Mouse (Mus musculus): Measurements from ENCODE around the gene Nmnat3. TPM values are rescaled to one million over a fixed set of nuclear protein-coding genes. Genes with fewer than 3 reads are reported as not detected.

Gene Nmnat3
- polyA plus RNA-seq, 1 experiment from 2014 or later, result 10.2 TPM

DNA sequence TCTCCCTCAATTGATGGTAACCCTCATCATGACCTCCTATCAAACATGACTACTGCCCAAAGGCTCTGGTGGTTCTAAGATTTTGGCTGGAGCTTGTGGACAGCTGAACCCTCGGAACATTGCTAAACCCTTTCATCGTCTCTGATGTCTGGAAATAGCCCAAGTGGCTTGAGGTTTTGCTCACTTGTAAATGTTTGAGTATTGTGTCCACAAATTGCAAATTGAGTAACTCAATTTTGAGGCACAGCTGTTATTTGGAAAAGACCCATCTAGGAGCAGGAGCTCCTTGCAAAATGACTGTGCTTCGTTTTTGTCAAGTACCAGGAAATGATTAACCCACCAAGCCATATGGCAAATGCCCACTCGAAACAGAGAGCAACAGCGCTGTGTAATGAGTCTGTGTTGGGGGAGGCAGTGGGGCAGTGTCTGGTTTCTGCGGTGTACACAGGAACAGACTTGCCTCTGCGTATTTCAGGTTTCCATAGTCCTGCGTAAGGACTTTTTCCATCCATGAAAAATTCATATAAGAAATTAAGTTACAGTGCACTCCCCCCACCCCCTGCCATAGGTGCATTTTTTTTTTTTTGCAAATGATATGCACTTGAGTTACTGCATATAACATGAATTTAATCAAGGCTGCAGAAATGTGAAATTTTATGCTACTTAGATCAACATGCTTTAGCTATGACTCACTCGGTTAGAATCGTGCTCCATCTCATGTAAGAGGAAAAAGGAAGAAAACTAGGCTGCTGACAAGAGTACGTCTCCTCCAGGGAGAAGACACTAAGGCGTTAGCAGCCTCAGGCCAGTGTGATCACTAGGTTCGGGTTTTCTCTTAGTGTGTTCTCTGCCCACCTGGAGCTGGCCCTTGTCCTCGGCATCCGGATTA is 50.9 kb downstream of the Nmnat3 start:
- Histone ChIP-seq H3K4me3 (no peak overlapping the region), H3K4me1 (replicated peaks) (0 out of 2 replicates have a peak, but pooled peaks cover 4% of the 10 kb centered on the region), H3K4me2 (no peak overlapping the region), H3K9me3 (replicated peaks) (no peaks in the 10 kb centered on the region), H3K36me3 (no peaks in the 10 kb centered on the region), H3K9ac (no peak overlapping the region), H3K27me3 (no peaks in the 10 kb centered on the region), H3K27ac (no peak overlapping the region)
- 72% methylated on average over 15 of the region's 15 CpGs for WGBS
- no peak for ATAC-seq (replicated peaks; ENCODE audit: insufficient number of reproducible peaks, insufficient read depth, low FRiP score, low read depth)

DNA sequence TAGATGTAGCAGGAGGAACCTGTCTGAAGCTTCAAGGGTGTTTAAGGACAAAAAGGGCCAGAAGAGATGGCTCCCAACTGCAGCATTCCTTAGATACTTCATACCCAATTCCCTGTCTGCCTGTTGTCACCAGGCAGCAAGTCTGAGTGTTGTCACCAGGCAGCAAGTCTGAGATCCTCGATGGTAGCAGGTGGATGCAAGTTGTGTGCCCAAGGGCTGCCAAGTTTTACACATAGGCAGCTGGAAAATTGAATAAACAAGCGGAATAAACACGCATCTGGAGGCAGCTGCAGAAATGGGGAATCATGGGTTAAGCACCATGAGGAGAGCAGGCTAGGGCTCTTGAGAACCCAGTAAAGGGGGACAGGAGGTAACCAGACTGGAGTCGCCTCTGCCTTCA is 52.7 kb downstream of the Nmnat3 start:
- no peak for ATAC-seq (replicated peaks; ENCODE audit: insufficient number of reproducible peaks, insufficient read depth, low FRiP score, low read depth)
- no peak overlapping the region for H3K4me2 ChIP-seq
- no peaks in the 10 kb centered on the region for H3K27me3 ChIP-seq
- no peak overlapping the region for H3K27ac ChIP-seq
- H3K36me3 ChIP-seq, result no peaks in the 10 kb centered on the region
- 0 out of 2 replicates have a peak, but pooled peaks cover 4% of the 10 kb centered on the region for H3K4me1 ChIP-seq (replicated peaks)
- H3K4me3 ChIP-seq, result no peak overlapping the region
- 59% methylated on average over 4 of the region's 4 CpGs for WGBS
- no peaks in the 10 kb centered on the region for H3K9me3 ChIP-seq (replicated peaks)
- H3K9ac ChIP-seq, result no peak overlapping the region

GRCm38 (mm10) chr9:98340427-98340826 is 53.2 kb downstream of the Nmnat3 start:
- Histone ChIP-seq H3K4me2 (no peak overlapping the region), H3K27me3 (no peaks in the 10 kb centered on the region), H3K4me1 (replicated peaks) (0 out of 2 replicates have a peak, but pooled peaks cover 4% of the 10 kb centered on the region), H3K36me3 (no peaks in the 10 kb centered on the region), H3K9me3 (replicated peaks) (no peaks in the 10 kb centered on the region), H3K9ac (no peak overlapping the region), H3K27ac (no peak overlapping the region), H3K4me3 (no peak overlapping the region)
- 66% methylated on average over 4 of the region's 4 CpGs for WGBS
- 0 out of 2 replicates have a peak, but pooled peaks have one; percentile 10 for ATAC-seq (replicated peaks; ENCODE audit: insufficient number of reproducible peaks, insufficient read depth, low FRiP score, low read depth)

- H3K36me3 ChIP-seq, result no peaks in the 10 kb centered on the region
- no peak overlapping the region for H3K27ac ChIP-seq
- no peaks in the 10 kb centered on the region for H3K9me3 ChIP-seq (replicated peaks)
- ATAC-seq (replicated peaks; ENCODE audit: insufficient number of reproducible peaks, insufficient read depth, low FRiP score, low read depth), result no peak
- WGBS, result 78% methylated on average over 1 of the region's 1 CpGs
- no peak overlapping the region for H3K4me2 ChIP-seq
- no peaks in the 10 kb centered on the region for H3K4me1 ChIP-seq (replicated peaks)
- no peak overlapping the region for H3K4me3 ChIP-seq
- no peak overlapping the region for H3K9ac ChIP-seq
- H3K27me3 ChIP-seq, result no peaks in the 10 kb centered on the region; the same call in 1 of the 2 replicates
Measured at GRCm38 (mm10) chr9:98345840-98346239, 58.6 kb downstream of the Nmnat3 start.

DNA sequence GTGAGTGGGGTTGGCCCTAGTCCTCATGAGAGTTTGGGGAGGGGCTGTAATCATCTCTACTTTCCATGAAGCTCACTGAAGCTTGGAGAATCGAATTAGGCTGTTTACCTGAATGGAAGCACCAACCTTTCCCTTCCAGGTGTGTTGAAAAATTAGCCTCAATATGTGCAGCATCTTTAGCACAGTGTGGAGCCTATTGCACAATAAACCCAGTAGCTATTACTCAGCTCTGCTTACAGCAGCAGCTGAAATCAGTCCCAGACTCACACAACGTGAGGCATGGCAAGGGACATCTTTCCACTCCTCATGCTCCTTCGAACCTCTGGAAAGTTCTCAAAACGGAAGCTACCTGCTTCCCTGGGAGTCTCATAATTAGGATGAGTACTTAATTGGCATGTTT is 59.0 kb downstream of the Nmnat3 start:
- no peaks in the 10 kb centered on the region for H3K36me3 ChIP-seq
- no peak overlapping the region for H3K4me3 ChIP-seq
- no peaks in the 10 kb centered on the region for H3K4me1 ChIP-seq (replicated peaks)
- H3K9me3 ChIP-seq (replicated peaks), result no peaks in the 10 kb centered on the region
- H3K27me3 ChIP-seq, result no peaks in the 10 kb centered on the region; the same call in 1 of the 2 replicates
- no peak for ATAC-seq (replicated peaks; ENCODE audit: insufficient number of reproducible peaks, insufficient read depth, low FRiP score, low read depth)
- H3K27ac ChIP-seq, result no peak overlapping the region
- H3K4me2 ChIP-seq, result no peak overlapping the region
- no peak overlapping the region for H3K9ac ChIP-seq
- WGBS, result 78% methylated on average over 4 of the region's 4 CpGs

GRCm38 (mm10) chr9:98347021-98347420 is 59.8 kb downstream of the Nmnat3 start:
- H3K4me1 ChIP-seq (replicated peaks), result no peaks in the 10 kb centered on the region
- H3K27me3 ChIP-seq, result no peaks in the 10 kb centered on the region; the same call in 1 of the 2 replicates
- H3K27ac ChIP-seq, result no peak overlapping the region
- no peaks in the 10 kb centered on the region for H3K36me3 ChIP-seq
- H3K9ac ChIP-seq, result no peak overlapping the region
- no peaks in the 10 kb centered on the region for H3K9me3 ChIP-seq (replicated peaks)
- WGBS, result 78% methylated on average over 3 of the region's 3 CpGs
- no peak for ATAC-seq (replicated peaks; ENCODE audit: insufficient number of reproducible peaks, insufficient read depth, low FRiP score, low read depth)
- no peak overlapping the region for H3K4me2 ChIP-seq
- no peak overlapping the region for H3K4me3 ChIP-seq

GRCm38 (mm10) chr9:98350318-98351144 is 63.3 kb downstream of the Nmnat3 start:
- Histone ChIP-seq H3K4me2 (no peak overlapping the region), H3K9me3 (replicated peaks) (no peaks in the 10 kb centered on the region), H3K27ac (no peak overlapping the region), H3K4me1 (replicated peaks) (0 out of 2 replicates have a peak, but pooled peaks cover 4% of the 10 kb centered on the region), H3K9ac (no peak overlapping the region), H3K27me3 (no peaks in the 10 kb centered on the region; the same call in 1 of the 2 replicates), H3K36me3 (no peaks in the 10 kb centered on the region), H3K4me3 (no peak overlapping the region)
- WGBS, result 24% methylated on average over 4 of the region's 4 CpGs
- no peak for ATAC-seq (replicated peaks; ENCODE audit: insufficient number of reproducible peaks, insufficient read depth, low FRiP score, low read depth)

DNA sequence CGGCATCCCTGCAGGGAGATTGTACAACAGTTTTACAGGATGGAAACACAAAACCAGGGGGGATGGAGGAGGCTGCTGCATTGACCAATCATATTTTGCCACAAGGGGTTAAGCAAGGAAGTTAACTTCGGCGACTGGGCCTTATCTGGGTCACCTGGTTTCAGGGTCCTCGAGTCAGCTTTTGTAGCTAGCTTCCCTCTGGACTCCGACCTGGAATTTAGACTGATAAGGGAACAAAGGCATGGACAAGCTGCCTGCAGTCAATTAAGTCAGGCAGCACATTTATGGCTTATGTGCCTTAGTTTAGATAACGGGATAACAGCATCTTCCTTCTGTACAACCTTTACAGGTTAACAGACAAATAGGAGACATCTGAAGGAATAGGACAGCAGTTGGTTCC is 65.1 kb downstream of the Nmnat3 start:
- no peak overlapping the region for H3K4me2 ChIP-seq
- no peak overlapping the region for H3K27ac ChIP-seq
- H3K9ac ChIP-seq, result no peak overlapping the region
- 47% methylated on average over 6 of the region's 6 CpGs for WGBS
- 0 out of 2 replicates have a peak, but pooled peaks cover 4% of the 10 kb centered on the region for H3K4me1 ChIP-seq (replicated peaks)
- no peaks in the 10 kb centered on the region; the same call in 1 of the 2 replicates for H3K27me3 ChIP-seq
- no peaks in the 10 kb centered on the region for H3K9me3 ChIP-seq (replicated peaks)
- no peak for ATAC-seq (replicated peaks; ENCODE audit: insufficient number of reproducible peaks, insufficient read depth, low FRiP score, low read depth)
- no peaks in the 10 kb centered on the region for H3K36me3 ChIP-seq
- no peak overlapping the region for H3K4me3 ChIP-seq

DNA sequence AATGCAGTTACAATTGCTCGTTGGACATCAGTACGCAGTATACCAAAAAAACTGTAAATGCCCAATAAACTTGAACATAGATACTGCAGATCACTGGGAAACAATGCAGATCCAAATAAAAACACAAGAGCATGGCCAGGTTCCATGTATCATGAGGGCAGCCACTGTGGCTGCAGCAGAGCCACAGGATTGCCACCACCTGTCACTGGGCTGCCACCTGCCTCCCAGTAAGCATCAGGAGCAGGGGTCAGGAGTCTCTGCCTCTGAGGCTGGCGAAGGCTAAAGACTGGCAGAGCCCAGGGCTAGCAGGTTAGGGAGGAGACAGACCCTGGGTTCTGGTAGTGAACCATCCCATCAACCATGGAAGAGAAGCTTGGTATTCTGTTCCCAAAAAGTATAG is 67.7 kb downstream of the Nmnat3 start:
- WGBS, result 89% methylated on average over 3 of the region's 3 CpGs
- no peaks in the 10 kb centered on the region for H3K9me3 ChIP-seq (replicated peaks)
- no peak for ATAC-seq (replicated peaks; ENCODE audit: insufficient number of reproducible peaks, insufficient read depth, low FRiP score, low read depth)
- 0 out of 2 replicates have a peak, but pooled peaks cover 4% of the 10 kb centered on the region for H3K4me1 ChIP-seq (replicated peaks)
- no peak overlapping the region for H3K9ac ChIP-seq
- H3K4me3 ChIP-seq, result no peak overlapping the region
- no peak overlapping the region for H3K4me2 ChIP-seq
- no peaks in the 10 kb centered on the region for H3K36me3 ChIP-seq
- no peaks in the 10 kb centered on the region for H3K27me3 ChIP-seq
- H3K27ac ChIP-seq, result no peak overlapping the region

- ATAC-seq (replicated peaks; ENCODE audit: insufficient number of reproducible peaks, insufficient read depth, low FRiP score, low read depth), result no peak; the same call in 1 of the 2 replicates
- Histone ChIP-seq H3K27me3 (no peaks in the 10 kb centered on the region), H3K4me3 (no peak overlapping the region), H3K4me2 (no peak overlapping the region), H3K27ac (no peak overlapping the region), H3K4me1 (replicated peaks) (peaks cover 4% of the 10 kb centered on the region), H3K9ac (no peak overlapping the region), H3K9me3 (replicated peaks) (no peaks in the 10 kb centered on the region), H3K36me3 (no peaks in the 10 kb centered on the region)
- 45% methylated on average over 3 of the region's 3 CpGs for WGBS
Measured at GRCm38 (mm10) chr9:98361047-98361446, 73.8 kb downstream of the Nmnat3 start.

DNA sequence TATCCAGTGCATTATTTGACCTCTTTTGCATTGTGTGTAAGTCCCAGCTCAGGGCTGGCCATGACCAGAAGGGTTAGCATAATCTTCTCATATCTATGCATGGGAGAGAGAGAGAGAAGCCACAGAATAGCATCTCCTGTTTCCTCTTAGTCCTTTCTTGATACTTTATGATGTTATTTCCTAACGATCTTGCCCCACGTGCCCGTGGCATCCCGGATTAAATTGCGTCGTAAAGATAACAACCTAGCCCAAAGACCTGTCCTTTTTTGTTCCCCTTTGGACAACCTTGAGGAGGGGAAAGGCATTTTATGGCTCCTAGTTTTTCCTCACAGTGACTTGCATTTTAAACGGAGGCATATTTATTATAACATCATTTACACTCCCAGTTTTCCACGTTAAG is 78.8 kb downstream of the Nmnat3 start:
- no peaks in the 10 kb centered on the region for H3K9me3 ChIP-seq (replicated peaks)
- H3K36me3 ChIP-seq, result no peaks in the 10 kb centered on the region
- no peak overlapping the region for H3K9ac ChIP-seq
- H3K27me3 ChIP-seq, result no peaks in the 10 kb centered on the region
- H3K4me1 ChIP-seq (replicated peaks), result peaks cover 2% of the 10 kb centered on the region
- H3K4me2 ChIP-seq, result no peak overlapping the region
- WGBS, result 81% methylated on average over 8 of the region's 8 CpGs
- no peak overlapping the region for H3K4me3 ChIP-seq
- no peak for ATAC-seq (replicated peaks; ENCODE audit: insufficient number of reproducible peaks, insufficient read depth, low FRiP score, low read depth)
- no peak overlapping the region for H3K27ac ChIP-seq

All from heart, embryonic 15.5 days (tissue).